Mouse (Mus musculus): ENCODE data around the gene Adam26b.
"Not testable (repeated sequence)": the region's sequence is repeated elsewhere in the genome, so short reads cannot be mapped to it uniquely, and the experiment has no call there.

The Adam26b gene

GRCm38 (mm10) chr8:43528006-43528405 lies at the start of gene Adam26b:
TSS of gene Adam26b (minus strand) at chr8:43528106.
- DNase-seq (ENCODE audit: low spot score in 2 of 2): not testable (repeated sequence)

DNA sequence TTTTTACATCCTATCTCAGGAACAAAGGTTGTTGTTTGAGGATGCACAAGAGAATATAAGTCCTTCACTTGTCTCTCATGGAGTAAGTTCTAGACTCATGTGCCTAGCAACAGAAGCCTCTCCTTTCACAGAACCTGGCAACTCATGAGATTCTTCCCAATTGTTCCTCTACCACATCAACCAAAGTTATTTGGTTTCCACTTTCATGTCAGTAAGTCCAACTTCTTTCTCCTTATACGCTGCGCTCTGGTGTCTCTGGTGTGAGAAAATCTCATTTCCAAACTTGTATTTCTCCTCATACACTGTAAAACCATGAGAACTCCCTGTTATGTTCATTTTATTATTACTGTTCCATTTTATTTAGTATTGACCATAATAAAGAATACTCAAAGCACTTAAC lies 48.7 kb upstream of the Adam26b start, which contains the start of gene Adam26a:
Gene Adam26a, minus strand, starts transcription at position 101 of the 400 bp plus-strand sequence.
- not testable (repeated sequence) for DNase-seq (ENCODE audit: low spot score in 2 of 2)
